Mouse (Mus musculus): ENCODE results near the gene Defb25. TPM values are rescaled to one million over a fixed set of nuclear protein-coding genes. Genes with fewer than 3 reads are reported as not detected.

Gene Defb25
- total RNA-seq, 2 experiments from 2014 or later: not detected

DNA sequence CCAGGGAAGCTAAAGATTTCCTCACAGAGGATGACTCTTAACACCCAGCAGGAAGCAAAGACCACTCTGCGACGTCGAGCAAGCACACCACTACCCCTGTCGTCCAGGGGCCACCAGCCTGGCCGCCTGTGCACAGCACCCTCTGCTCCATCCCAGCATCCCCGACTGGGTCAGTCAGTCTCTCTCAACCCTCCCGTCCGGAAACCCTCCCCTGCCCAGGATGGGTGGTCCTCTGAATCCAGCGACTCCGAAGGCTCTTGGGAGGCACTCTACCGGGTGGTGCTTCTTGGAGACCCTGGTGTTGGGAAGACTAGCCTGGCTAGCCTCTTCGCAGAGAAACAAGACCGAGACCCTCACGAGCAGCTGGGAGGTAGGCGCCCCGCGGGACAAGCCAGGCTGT lies 5.2 kb upstream of the Defb25 start:
- intact Hi-C loops (cut with DNase I): no loop called here
- DNase-seq: no peak

DNA sequence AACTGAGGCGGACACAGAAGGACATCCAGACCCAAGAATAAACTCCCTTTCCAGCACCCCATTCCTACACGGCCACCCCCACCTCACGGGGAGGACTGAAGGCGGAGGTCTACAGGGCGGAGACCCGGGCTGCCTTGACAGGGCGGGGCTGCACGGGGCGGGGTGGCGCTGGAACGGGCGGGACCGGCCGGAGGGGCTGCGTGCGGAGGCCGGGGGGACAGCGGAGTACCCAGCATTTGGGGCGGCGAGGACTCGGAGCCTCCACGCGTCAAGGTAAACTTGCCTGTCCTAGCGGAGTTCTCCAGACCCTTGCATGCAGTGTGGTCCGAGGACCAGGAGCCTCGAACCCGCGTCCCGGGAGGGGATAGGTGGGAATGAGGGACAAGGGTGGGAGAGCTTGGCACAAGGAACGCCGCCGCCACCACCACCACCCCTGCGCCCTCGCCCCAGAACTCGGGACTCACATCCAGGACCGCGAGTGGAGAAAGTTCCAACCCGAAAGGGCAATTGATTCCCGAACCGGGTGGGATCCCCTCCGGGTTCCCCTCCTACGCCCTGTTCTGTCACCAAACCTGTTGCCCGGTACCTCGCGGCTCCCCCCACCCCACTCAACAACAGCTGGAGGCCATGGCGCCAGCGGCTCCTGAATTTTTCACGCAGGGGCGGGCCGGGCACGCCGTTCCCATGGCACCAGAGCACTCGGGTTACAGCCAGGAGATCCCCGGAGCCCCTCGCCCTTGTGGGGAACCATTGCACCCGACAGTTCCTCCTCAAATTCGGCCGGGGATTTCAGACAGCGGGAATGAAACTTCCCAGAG lies 4.1 kb upstream of the Defb25 start, which contains the start of gene Rem1:
Rem1 (plus strand) TSS at position 178 of the 818 bp plus-strand sequence.
- intact Hi-C loops (cut with DNase I): no loop called here
- no peak for DNase-seq

GRCm38 (mm10) chr2:152625256-152625655 lies 2.4 kb upstream of the Defb25 start:
- intact Hi-C loops (cut with DNase I): no loop called here
- no peak for DNase-seq

DNA sequence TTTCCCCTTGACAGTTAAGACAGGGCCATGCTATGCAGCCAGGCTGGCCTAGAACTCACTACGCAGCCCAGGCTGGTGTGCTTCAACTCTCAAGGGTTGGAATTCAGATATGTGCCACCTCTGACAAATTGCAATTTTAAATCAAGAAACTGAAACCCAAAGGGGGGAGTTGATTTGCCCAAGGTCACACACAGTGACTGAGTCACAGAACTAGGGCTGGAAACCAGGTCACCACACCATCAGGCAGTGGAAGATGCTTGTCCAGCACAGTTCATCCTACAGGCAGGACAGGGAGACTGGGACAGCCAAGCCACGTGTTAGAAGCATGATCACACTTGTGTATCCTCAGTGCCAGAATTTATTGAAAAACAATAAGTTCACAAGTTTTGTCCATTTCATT lies 1.7 kb upstream of the Defb25 start:
- DNase-seq: no peak
- intact Hi-C loops (cut with DNase I): no loop called here

GRCm38 (mm10) chr2:152622151-152622550 lies 702 bp downstream of the Defb25 start:
- no peak for DNase-seq
- intact Hi-C loops (cut with DNase I): no loop called here

GRCm38 (mm10) chr2:152620367-152621134 lies 2.3 kb downstream of the Defb25 start:
- no peak for DNase-seq
- intact Hi-C loops (cut with DNase I): no loop called here

GRCm38 (mm10) chr2:152617374-152617773 lies 5.5 kb downstream of the Defb25 start:
- intact Hi-C loops (cut with DNase I): loop anchor here (5.0 to 10.0 kb wide), 3 partner anchors 40 to 217 kb away; partner anchors contain the start of gene Bcl2l1
- DNase-seq: no peak

GRCm38 (mm10) chr2:152616470-152616869 lies 6.4 kb downstream of the Defb25 start:
- intact Hi-C loops (cut with DNase I): loop anchor here (5.0 to 10.0 kb wide), 3 partner anchors 41 to 218 kb away; partner anchors contain the start of gene Bcl2l1
- no peak for DNase-seq

GRCm38 (mm10) chr2:152615563-152615962 lies 7.3 kb downstream of the Defb25 start:
- DNase-seq: peak; percentile 30
- intact Hi-C loops (cut with DNase I): loop anchor here (5.0 to 10.0 kb wide), 3 partner anchors 42 to 219 kb away; partner anchors contain the start of gene Bcl2l1

DNA sequence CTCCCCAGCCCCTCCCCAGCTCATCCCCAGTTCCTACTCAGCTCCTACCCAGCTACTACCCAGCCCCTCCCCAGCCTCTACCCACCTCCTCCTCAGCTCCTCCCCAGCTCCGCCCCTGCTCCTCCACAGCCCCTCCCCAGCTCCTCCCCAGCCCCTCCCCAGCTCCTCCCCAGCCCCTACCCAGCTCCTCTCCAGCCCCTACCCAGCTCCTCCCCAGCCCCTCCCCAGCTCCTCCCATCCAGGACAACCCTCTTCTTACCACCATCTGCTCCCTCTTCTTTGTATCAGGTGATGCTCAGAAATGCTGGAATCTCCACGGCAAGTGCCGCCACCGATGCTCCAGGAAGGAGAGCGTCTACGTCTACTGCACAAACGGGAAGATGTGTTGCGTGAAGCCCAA lies 10.7 kb downstream of the Defb25 start:
- intact Hi-C loops (cut with DNase I): loop anchor here (10.0 kb wide), 1 partner anchor 223 kb away; the partner anchor contains the start of gene Bcl2l1
- DNase-seq: peak; percentile 8

GRCm38 (mm10) chr2:152608719-152609118 lies 14.1 kb downstream of the Defb25 start:
- intact Hi-C loops (cut with DNase I): no loop called here

GRCm38 (mm10) chr2:152607746-152608145 lies 15.1 kb downstream of the Defb25 start:
- intact Hi-C loops (cut with DNase I): no loop called here
- no peak for DNase-seq

More at GRCm38 (mm10) chr2:152608719-152609118, 14.1 kb downstream of the Defb25 start:
- no peak for DNase-seq

GRCm38 (mm10) chr2:152604057-152604456 lies 18.8 kb downstream of the Defb25 start, which contains the start of gene Defb36:
Gene Defb36, plus strand, starts transcription at chr2:152604327.
- intact Hi-C loops (cut with DNase I): no loop called here
- DNase-seq: peak; percentile 24

DNA sequence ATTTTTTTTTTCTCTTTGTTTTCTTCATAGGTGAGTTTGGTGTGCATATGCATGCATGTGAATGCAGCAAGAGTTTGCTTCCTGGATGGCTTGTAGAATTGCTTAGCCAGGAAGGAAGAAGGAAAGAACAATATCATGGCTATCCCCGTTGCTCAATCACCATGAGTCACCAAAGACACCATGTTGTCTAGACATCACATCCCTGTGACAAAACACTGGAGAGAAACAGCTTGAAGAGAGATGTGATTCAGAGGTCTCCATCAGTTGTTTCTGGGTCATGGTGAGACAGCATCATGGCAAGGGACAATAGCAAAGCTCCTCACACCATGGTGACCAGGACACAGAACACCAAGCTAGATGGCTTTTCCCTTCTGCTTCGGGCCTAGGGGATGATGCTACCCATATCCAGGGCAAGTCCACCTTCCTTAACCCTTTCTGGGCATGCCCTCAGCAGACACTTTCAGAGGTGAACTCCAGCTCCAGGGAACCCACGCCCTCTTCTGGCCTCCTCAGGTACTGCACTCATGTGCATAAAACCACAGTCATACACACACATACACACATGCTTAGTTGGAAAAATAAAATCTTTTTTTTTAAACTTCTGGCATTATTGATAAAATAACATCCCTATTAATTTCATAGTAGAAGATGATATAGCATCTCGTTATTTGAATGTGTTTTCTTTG lies 21.4 kb downstream of the Defb25 start:
- DNase-seq: no peak
- intact Hi-C loops (cut with DNase I): no loop called here

DNA sequence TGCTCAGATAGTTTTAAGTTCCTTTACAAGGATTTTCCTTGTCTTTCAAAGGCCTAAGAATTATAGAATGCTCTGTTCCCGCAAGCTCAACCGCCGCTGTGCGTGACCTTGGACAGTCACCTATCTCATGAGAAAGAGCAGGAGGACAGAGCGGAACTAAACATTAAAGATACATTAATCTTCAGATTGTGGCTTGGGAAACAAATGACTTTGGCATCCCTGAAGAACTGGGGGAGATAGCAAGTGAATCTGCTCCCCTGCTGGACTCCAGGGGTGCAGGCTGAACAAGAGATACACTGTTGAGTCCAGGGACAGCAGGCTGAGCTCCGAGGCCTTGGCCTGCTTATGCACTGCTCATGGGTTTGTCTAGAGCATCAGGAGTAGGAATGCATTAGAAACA lies 22.8 kb downstream of the Defb25 start:
- intact Hi-C loops (cut with DNase I): no loop called here
- DNase-seq: no peak

GRCm38 (mm10) chr2:152599299-152599698 lies 23.6 kb downstream of the Defb25 start, which contains the start of gene Defb45:
Gene Defb45, minus strand, starts transcription at chr2:152599399.
- intact Hi-C loops (cut with DNase I): no loop called here
- no peak for DNase-seq

DNA sequence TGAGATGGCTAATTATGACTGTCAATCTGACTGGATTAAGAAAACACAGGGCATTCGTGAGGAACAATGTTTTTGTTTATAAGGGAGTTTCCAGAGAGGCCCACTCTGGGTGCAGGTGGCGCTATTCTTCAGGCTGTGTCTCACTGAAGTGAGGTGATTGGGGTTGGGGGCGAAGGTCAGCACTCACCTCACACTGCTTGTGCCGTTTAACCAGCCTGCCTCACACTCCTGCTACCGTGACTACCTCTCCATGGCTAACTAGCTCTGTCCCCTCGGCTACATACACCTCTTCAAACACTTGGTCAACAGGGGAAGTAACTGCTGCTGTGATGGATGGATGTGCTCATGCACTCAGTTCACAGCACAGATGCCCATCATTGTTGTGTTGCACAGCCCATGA lies 33.8 kb downstream of the Defb25 start:
- intact Hi-C loops (cut with DNase I): no loop called here
- no peak for DNase-seq

- intact Hi-C loops (cut with DNase I): no loop called here
- no peak for DNase-seq
Measured at GRCm38 (mm10) chr2:152588450-152588849, 34.4 kb downstream of the Defb25 start.

DNA sequence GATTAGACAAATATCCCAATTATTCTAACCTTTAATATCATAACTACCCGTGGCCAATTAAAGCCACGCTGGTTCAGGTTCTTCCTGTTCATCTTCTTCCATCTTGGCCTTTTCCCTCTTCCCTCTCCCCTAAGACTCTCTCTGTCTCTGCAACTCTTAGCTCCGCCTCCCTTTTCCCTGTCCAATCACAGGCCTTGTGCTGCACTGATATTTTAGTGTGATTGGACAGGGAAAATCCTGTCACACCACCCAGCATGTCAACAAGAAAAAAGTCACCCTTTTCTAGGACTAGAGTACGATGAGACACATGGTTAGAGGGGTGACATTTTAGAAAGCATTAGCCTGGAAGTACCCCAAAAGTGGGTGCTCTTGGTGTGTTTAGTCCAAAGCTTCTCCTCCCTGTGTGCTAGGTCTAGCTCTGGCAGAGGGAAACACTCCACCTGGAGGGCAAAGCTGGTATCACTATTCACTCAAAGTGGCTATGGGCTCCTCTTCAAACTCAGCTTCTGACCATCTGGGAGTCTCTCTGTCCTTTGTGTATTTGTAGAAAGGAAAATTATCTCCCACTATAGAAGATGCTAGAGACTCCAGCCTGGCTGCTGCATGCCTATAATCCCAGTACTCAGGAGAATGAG lies 35.8 kb downstream of the Defb25 start:
- DNase-seq: peak; percentile 10
- intact Hi-C loops (cut with DNase I): no loop called here

DNA sequence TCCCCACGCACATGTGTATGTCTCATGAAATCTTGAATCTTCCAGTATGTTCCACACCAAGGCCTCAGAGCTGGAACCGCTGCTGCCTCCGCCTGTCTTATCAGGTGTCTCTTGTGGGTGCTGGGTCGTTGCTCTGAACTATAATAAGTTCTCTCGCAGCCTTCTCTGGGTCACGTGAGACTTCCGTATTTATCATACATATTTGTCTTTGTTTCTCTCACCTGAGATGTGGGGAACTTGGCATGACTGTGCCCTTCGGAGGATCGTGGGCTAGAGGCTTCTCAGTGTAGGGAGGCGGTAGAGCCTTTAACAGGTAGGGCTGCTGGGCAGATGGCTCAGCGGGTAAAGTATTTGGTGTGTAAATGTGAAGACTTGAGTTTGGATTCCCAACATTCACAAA lies 42.2 kb downstream of the Defb25 start:
- intact Hi-C loops (cut with DNase I): no loop called here
- DNase-seq: no peak
